Mouse (Mus musculus) lung, postnatal 0 days (tissue): ENCODE measurements around the gene Bricd5.

ENCODE experiments used
- CTCF ChIP-seq: IDR thresholded peaks from 2 replicates; pipeline ENCODE4 v1.5.1; 2016; ENCODE audit warnings: antibody characterized with exemption, mild to moderate bottlenecking
- EP300 ChIP-seq: IDR thresholded peaks from 2 replicates; pipeline ENCODE4 v1.6.1; 2016; ENCODE audit warnings: antibody characterized with exemption, mild to moderate bottlenecking, control low read depth

DNA sequence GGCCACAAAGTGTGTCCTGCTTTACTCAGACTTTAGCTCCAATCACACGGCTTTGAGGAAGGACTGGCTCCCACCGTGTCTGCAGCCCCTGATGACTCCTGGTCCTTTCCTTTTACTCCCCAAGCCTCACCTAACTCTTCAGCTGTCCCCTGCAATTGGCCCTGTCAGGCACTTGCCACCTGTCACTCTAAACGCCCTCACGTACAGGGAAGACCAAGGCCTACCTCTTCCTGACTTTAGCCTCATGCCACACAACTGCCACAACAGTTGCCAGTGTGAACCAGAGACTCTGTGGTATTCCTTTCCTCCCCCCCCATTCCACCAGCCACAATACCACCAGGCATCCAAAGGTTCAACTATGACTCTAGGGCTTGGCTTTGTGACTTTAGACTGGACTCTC is 46.8 kb downstream of the Bricd5 start:
- no peak for TF ChIP-seq CTCF
- TF ChIP-seq EP300: no peak
